Mouse (Mus musculus) midbrain, embryonic 16.5 days (tissue): Measurements from ENCODE around the gene Sdf2. TPM values are rescaled to one million over a fixed set of nuclear protein-coding genes. Genes with fewer than 3 reads are reported as not detected.
A peak's percentile ranks its signal among the peaks of the same experiment; 100 is the strongest.
"Not testable (repeated sequence)": the region's sequence is repeated elsewhere in the genome, so short reads cannot be mapped to it uniquely, and the experiment has no call there.

Experiments
- ATAC-seq: fragments of 200-750 bp; cut with Nextera tagmentation; 2 replicates; pipeline ENCODE4 v1.8.0; 2017; ENCODE audit warnings: moderate TSS enrichment
- H3K27ac ChIP-seq: fragments of 300-500 bp; sonication (generic); 2 replicates; pipeline ENCODE4 v1.5.1; 2014; ENCODE audit warnings: mild to moderate bottlenecking, low read length, mixed read lengths
- H3K27me3 ChIP-seq: fragments of 300-500 bp; sonication (generic); 2 replicates; pipeline ENCODE4 v1.6.1; 2014; ENCODE audit warnings: low read depth, low read length, mixed read lengths; ENCODE audit not compliant: control insufficient read depth, insufficient read depth
- H3K36me3 ChIP-seq: fragments of 300-500 bp; sonication (generic); 2 replicates; pipeline ENCODE4 v1.6.1; 2014; ENCODE audit warnings: mild to moderate bottlenecking, low read length, moderate library complexity, mixed read lengths; ENCODE audit not compliant: control insufficient read depth, insufficient read depth
- H3K4me1 ChIP-seq: fragments of 300-500 bp; sonication (generic); 2 replicates; pipeline ENCODE4 v1.6.1; 2014; ENCODE audit warnings: mild to moderate bottlenecking, low read length, mixed read lengths; ENCODE audit not compliant: control insufficient read depth, insufficient read depth
- H3K4me2 ChIP-seq: fragments of 300-500 bp; sonication (generic); 2 replicates; pipeline ENCODE4 v1.6.1; 2014; ENCODE audit warnings: mild to moderate bottlenecking, low read length, mixed read lengths
- H3K4me3 ChIP-seq: fragments of 300-500 bp; sonication (generic); 2 replicates; pipeline ENCODE4 v1.5.1; 2014; ENCODE audit warnings: low read depth, mild to moderate bottlenecking, low read length, moderate library complexity, mixed read lengths
- H3K9ac ChIP-seq: fragments of 300-500 bp; sonication (generic); 2 replicates; pipeline ENCODE4 v1.6.1; 2014; ENCODE audit warnings: low read depth, low read length, mixed read lengths
- H3K9me3 ChIP-seq: fragments of 300-500 bp; sonication (generic); replicated peaks from 2 replicates; pipeline ENCODE4 v1.6.1; 2014; ENCODE audit warnings: mild to moderate bottlenecking, low read length, mixed read lengths; ENCODE audit not compliant: control insufficient read depth, poor library complexity, severe bottlenecking
- WGBS: fragments of 180-500 bp; shearing (Covaris S2); extraction: QIAGEN DNeasy Blood & Tissue Kit; methylation state at CpG from one replicate; pipeline ENCODE4 v1.1.7; 2014; 5-methylcytosine and 5-hydroxymethylcytosine counted together
- polyA plus RNA-seq: library from polyadenylated mRNA; unstranded; fragments of >200 nt; fragmentation: Nextera tagmentation; extraction: Ambion mirVana; gene quantifications from 2 replicates; pipeline ENCODE4 v1.2.1, GENCODE M21; 2015

Sdf2 gene
- polyA plus RNA-seq, 1 experiment from 2014 or later: 92.8 TPM

- H3K9ac ChIP-seq, H3K4me3 ChIP-seq, H3K27me3 ChIP-seq, H3K9me3 ChIP-seq, H3K27ac ChIP-seq, ATAC-seq, H3K4me2 ChIP-seq, H3K4me1 ChIP-seq: not testable (repeated sequence)
- 95% methylated on average over 4 of the region's 4 CpGs for WGBS
- H3K36me3 ChIP-seq: peaks cover 62% of the 10 kb centered on the region
These were observed 30.6 kb downstream of the Sdf2 start for GRCm38 (mm10) chr11:78276169-78276568.

GRCm38 (mm10) chr11:78278853-78279252 is 33.3 kb downstream of the Sdf2 start:
- H3K27me3 ChIP-seq: no peaks in the 10 kb centered on the region
- no peaks in the 10 kb centered on the region for H3K9me3 ChIP-seq
- H3K27ac ChIP-seq: no peak overlapping the region
- H3K4me1 ChIP-seq: no peaks in the 10 kb centered on the region
- H3K4me3 ChIP-seq: no peak overlapping the region
- no peak overlapping the region for H3K9ac ChIP-seq
- no peak for ATAC-seq
- 93% methylated on average over 7 of the region's 7 CpGs for whole genome bisulfite sequencing
- H3K4me2 ChIP-seq: no peak overlapping the region
- peaks cover 62% of the 10 kb centered on the region for H3K36me3 ChIP-seq

- Histone ChIP-seq H3K9me3 (no peaks in the 10 kb centered on the region), H3K4me3 (no peak overlapping the region), H3K4me2 (no peak overlapping the region), H3K4me1 (no peaks in the 10 kb centered on the region), H3K36me3 (peaks cover 62% of the 10 kb centered on the region), H3K9ac (no peak overlapping the region), H3K27me3 (no peaks in the 10 kb centered on the region), H3K27ac (no peak overlapping the region)
- no peak for ATAC-seq
- WGBS: 92% methylated on average over 4 of the region's 4 CpGs
These were observed 34.0 kb downstream of the Sdf2 start for GRCm38 (mm10) chr11:78279586-78279985.

GRCm38 (mm10) chr11:78289146-78289763 is 43.7 kb downstream of the Sdf2 start:
- Histone ChIP-seq H3K9ac (no peak overlapping the region), H3K27me3 (no peaks in the 10 kb centered on the region), H3K27ac (no peak overlapping the region), H3K4me2 (no peak overlapping the region), H3K4me3 (no peak overlapping the region), H3K36me3 (peaks cover 52% of the 10 kb centered on the region), H3K4me1 (no peaks in the 10 kb centered on the region), H3K9me3 (no peaks in the 10 kb centered on the region)
- ATAC-seq: no peak
- 90% methylated on average over 7 of the region's 7 CpGs for WGBS

GRCm38 (mm10) chr11:78290654-78291053 is 45.1 kb downstream of the Sdf2 start, which contains the start of gene BC030499:
TSS of gene BC030499 (plus strand) at chr11:78290841.
- H3K27ac ChIP-seq: no peak within 1 kb of the TSS
- H3K4me3 ChIP-seq: no peak within 1 kb of the TSS
- 0 out of 2 replicates have a peak within 1 kb of the TSS, but pooled peaks have one; percentile 6 for H3K9ac ChIP-seq
- H3K36me3 ChIP-seq: peaks cover 40% of the 10 kb centered on the region
- H3K27me3 ChIP-seq: no peaks in the 10 kb centered on the region
- no peak within 1 kb of the TSS for H3K4me2 ChIP-seq
- no peaks in the 10 kb centered on the region for H3K9me3 ChIP-seq
- no peak for ATAC-seq
- WGBS: 92% methylated on average over 4 of the region's 4 CpGs
- H3K4me1 ChIP-seq: no peaks in the 10 kb centered on the region

- ATAC-seq: no peak
- no peak overlapping the region for H3K9ac ChIP-seq
- H3K4me2 ChIP-seq: no peak overlapping the region
- H3K27me3 ChIP-seq: no peaks in the 10 kb centered on the region
- no peaks in the 10 kb centered on the region for H3K4me1 ChIP-seq
- peaks cover 15% of the 10 kb centered on the region for H3K36me3 ChIP-seq
- H3K27ac ChIP-seq: no peak overlapping the region
- 96% methylated on average over 6 of the region's 6 CpGs for WGBS
- H3K9me3 ChIP-seq: no peaks in the 10 kb centered on the region
- H3K4me3 ChIP-seq: no peak overlapping the region
These were observed 49.0 kb downstream of the Sdf2 start for GRCm38 (mm10) chr11:78294585-78294984.

GRCm38 (mm10) chr11:78300917-78301316 is 55.4 kb downstream of the Sdf2 start:
- H3K4me3 ChIP-seq: peak overlapping the region; percentile 49
- H3K27ac ChIP-seq: no peak overlapping the region
- H3K9ac ChIP-seq: peak overlapping the region; percentile 67
- no peak for ATAC-seq
- peaks cover 9% of the 10 kb centered on the region for H3K4me1 ChIP-seq
- no peaks in the 10 kb centered on the region for H3K27me3 ChIP-seq
- H3K9me3 ChIP-seq: no peaks in the 10 kb centered on the region
- 73% methylated on average over 7 of the region's 7 CpGs for WGBS
- H3K36me3 ChIP-seq: no peaks in the 10 kb centered on the region
- H3K4me2 ChIP-seq: peak overlapping the region; percentile 96

GRCm38 (mm10) chr11:78301357-78302084 is 56.0 kb downstream of the Sdf2 start, which contains the start of gene Spag5:
TSS of gene Spag5 (plus strand) at chr11:78301529.
- WGBS: under 1% methylated on average over 49 of the region's 49 CpGs
- Histone ChIP-seq H3K9ac (peak within 1 kb of the TSS; percentile 67), H3K4me2 (peak within 1 kb of the TSS; percentile 96), H3K9me3 (no peaks in the 10 kb centered on the region), H3K27me3 (no peaks in the 10 kb centered on the region), H3K4me1 (peaks cover 9% of the 10 kb centered on the region), H3K36me3 (no peaks in the 10 kb centered on the region), H3K4me3 (peak within 1 kb of the TSS; percentile 49), H3K27ac (no peak within 1 kb of the TSS)
- ATAC-seq: peak; percentile 99
